Mouse (Mus musculus): ENCODE measurements around the gene 1700037H04Rik. TPM values are rescaled to one million over a fixed set of nuclear protein-coding genes. Genes with fewer than 3 reads are reported as not detected.

1700037H04Rik gene
- total RNA-seq, 2 experiments from 2014 or later: 15.5 to 31.3 TPM

DNA sequence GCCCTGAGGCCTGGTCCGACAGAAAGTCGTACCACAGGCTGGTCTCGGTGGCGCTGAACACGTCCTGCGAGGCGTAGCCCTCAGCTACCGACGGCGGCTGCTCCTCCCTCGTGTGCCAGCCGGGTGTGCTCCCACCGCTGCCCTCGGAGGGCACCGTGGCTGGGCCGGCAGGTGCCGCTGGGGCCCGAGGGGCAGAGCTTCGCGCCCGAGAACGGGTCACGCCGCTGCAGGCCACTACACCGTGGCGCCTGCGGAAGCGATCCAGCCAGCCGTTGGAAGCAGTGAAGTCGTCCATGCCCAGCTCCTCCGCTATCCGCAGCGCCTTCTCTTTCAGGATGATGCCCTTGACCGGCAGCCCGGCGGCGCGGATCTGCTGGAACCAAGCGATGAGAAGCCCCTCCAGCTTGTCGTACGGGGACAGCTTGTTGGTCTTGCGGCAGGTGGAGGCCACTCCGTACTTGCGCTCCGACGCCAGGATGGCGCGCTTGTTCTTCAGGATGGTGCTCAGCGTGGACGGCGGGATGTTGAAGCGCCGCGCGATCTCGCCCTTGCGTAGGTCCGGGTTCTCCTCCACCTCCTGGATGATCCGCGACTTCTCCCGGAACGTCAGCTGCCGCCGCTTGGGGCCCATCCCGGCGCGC, 19.5 kb upstream of the 1700037H04Rik start:
- ATAC-seq (ENCODE audit: poor library complexity, severe bottlenecking): peak; percentile 41

DNA sequence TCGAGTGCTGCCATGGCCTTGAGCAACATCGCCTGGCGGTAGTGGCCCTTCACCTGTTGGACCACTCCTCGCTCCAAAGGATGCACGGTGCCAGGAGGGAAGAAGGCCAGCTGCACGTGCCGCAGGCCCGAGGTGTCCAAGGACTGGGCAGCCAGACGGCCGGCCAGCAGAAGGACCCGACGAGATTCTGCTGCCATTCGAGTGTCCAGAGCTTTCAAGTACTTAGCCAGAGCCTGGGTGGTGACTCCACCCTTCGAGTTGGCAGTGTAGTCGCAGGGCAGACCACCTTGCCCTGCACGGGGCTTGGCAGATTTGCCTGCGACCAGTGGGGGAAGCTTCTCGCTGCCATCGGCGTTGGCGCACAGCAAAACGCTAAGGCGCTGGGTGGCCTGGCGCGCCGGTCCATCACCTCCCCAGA, 19.0 kb upstream of the 1700037H04Rik start:
- no peak for ATAC-seq (ENCODE audit: poor library complexity, severe bottlenecking)

GRCm38 (mm10) chr2:131177932-131178331, 18.1 kb upstream of the 1700037H04Rik start:
- no peak for ATAC-seq (ENCODE audit: poor library complexity, severe bottlenecking)

DNA sequence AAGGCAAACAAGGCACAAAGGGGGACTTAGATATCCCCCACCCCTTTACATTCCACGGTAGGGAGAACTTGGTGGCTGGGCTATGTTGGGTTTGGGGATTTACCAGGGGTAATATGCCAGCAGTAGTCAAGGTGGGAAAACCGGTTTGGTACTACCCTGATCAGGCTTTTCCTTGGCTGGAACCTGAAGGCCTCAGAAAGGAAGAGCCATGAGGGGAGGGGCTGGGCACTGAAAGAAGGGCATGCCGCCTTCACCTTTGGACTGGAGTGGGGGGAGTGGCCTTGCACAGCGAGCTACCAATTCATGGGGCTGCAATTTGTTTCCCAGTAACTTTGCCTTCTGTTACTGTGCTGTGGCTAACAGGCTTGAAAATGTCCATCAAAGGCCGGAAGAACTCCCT, 16.6 kb upstream of the 1700037H04Rik start:
- ATAC-seq (ENCODE audit: poor library complexity, severe bottlenecking): no peak

- ATAC-seq (ENCODE audit: poor library complexity, severe bottlenecking): no peak
Measured at GRCm38 (mm10) chr2:131175945-131176309, 16.0 kb upstream of the 1700037H04Rik start.

- ATAC-seq (ENCODE audit: poor library complexity, severe bottlenecking): no peak
Measured at GRCm38 (mm10) chr2:131175286-131175944, 15.5 kb upstream of the 1700037H04Rik start.

DNA sequence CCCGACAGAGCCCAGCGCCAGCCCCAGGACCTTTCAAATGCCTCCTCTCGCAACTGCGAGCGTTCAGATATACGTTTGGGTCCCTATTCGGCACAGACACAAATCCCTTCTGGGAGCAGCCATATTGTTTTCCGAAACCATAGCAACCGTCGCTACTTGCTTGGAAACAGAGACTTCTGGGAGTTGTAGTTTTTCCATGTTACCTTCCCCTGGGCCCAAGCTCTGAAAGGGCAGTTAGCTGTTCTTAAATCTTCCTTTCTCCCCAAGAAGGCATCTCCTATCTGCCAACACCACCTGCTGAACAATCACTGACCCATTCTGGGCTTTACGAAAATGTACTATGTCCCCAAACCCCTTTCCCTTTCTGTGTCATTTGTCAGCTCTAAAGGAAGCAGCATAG, 14.8 kb upstream of the 1700037H04Rik start:
- ATAC-seq (ENCODE audit: poor library complexity, severe bottlenecking): peak; percentile 74

DNA sequence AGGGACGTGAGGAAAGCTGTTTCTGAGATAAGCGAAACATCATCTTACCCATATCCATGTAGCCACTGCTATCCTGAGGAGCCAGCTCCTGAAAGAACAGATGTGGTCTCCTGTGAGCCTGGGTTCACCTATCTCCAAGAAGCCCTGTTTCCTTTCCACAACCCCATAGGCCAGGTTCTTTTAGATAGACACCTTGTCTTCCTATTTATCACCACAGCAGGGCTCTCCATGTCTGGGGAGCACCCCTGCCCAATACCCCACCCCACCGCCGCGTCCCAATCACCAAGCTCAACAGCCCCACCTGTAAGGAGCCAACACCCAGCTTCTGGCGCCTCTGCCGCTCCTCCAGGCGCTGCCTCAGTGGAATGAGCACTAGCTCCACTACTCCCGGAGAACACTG, 12.4 kb upstream of the 1700037H04Rik start:
- no peak for ATAC-seq (ENCODE audit: poor library complexity, severe bottlenecking)

GRCm38 (mm10) chr2:131171401-131172104, 11.7 kb upstream of the 1700037H04Rik start:
- ATAC-seq (ENCODE audit: poor library complexity, severe bottlenecking): no peak

DNA sequence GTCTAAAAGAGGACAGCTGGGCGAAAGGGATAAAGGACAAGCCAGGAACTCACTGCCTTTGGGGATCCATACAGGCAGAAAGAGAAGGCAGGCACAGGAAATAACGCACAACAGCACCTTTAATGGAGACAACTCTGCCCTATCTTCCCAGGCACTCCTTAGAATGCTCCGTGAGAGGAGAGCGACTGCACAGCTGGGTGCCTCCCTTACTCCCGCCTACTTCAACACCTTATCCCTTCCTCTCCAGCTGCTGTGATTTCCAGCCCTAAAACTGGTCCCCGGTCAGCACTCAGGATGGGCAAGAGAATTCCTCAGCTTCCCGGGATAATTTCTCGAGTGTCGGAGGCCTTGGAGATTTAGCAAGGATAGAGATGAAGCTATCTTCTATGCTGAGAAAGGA, 11.1 kb upstream of the 1700037H04Rik start:
- ATAC-seq (ENCODE audit: poor library complexity, severe bottlenecking): no peak

GRCm38 (mm10) chr2:131168914-131169313, 9.0 kb upstream of the 1700037H04Rik start:
- ATAC-seq (ENCODE audit: poor library complexity, severe bottlenecking): no peak

GRCm38 (mm10) chr2:131167984-131168383, 8.1 kb upstream of the 1700037H04Rik start:
- ATAC-seq (ENCODE audit: poor library complexity, severe bottlenecking): no peak

DNA sequence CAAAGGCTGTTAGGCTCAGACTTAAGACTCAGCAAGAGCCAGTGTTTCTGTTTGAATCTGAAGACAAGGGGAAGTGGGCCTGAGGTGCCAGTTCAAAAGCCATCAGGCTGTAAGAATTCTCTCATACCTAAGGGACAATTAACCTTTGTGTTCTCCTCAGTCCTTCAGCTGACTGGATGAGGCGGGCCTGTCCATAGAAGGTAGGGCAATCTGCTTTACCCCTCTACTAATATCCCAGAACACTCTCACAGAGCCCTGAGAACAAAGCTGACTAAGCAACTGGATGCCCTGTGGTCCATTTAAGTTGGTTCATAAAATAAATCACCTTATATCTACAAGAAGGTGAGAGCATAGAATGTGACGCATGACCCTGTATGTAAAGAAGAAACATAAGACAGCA, 6.3 kb upstream of the 1700037H04Rik start:
- ATAC-seq (ENCODE audit: poor library complexity, severe bottlenecking): no peak

DNA sequence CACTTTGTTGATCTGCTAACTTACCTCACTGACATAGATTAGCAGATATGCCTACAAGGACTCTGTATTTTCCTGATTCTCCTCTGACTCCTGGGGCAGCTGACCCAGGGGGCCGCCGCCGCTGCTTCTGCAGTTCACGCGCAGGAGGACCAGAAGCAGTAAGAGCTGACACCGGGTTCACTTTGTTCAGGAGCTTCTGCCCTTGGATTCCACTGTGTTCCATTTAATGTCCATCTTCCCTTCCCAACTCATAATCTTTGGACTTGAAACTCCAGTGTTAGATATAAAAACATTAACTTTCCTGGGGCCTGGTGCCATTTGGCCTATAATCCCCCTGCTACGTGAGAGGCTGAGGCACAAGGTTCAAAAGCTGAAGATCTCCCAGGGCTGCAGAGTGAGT, 4.0 kb upstream of the 1700037H04Rik start:
- ATAC-seq (ENCODE audit: poor library complexity, severe bottlenecking): no peak

GRCm38 (mm10) chr2:131160671-131161111, 810 bp upstream of the 1700037H04Rik start:
- ATAC-seq (ENCODE audit: poor library complexity, severe bottlenecking): peak; percentile 2; the same call in 1 of the 2 replicates

DNA sequence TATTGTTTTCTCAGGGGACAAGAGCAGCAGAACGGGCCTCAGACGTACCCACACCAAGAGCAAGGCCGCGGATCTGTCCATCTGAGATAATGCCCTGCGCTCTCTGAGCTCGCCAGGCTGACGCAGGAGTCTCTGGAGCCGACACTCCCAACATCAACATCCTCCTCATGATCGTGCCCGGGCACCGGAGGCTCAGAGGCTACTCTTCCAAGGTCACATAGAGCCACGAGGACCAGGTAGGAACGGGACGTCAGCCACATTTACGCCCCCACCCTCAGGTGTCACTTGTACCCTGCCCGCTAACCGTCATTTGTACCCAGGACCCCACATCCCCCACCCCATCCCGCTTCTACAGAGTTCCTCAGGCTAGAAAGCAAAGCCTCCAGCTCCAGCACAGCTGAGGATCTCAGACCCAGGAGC, 380 bp downstream of the 1700037H04Rik start:
- ATAC-seq (ENCODE audit: poor library complexity, severe bottlenecking): peak; percentile 19

- ATAC-seq (ENCODE audit: poor library complexity, severe bottlenecking): no peak
Measured at GRCm38 (mm10) chr2:131156987-131157386, 2.9 kb downstream of the 1700037H04Rik start.

DNA sequence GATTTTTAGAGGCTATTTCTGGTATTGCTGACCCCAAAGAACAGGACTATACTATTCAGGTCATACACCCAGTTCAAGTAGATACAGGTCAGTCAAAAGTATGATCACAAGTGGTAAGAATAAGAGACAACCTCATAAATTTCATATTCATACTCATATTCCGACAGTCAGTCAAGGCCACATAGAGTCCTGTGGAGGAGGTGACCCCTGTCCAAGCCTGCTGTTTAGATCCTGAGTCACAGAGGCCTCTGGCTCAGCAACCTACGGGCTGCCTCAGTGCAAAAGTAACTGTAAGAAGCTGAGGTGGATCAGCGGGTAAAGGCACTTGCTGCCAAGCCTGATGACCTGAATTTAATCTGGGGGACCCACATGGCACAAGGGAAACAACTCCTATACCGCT, 5.8 kb downstream of the 1700037H04Rik start:
- ATAC-seq (ENCODE audit: poor library complexity, severe bottlenecking): no peak

DNA sequence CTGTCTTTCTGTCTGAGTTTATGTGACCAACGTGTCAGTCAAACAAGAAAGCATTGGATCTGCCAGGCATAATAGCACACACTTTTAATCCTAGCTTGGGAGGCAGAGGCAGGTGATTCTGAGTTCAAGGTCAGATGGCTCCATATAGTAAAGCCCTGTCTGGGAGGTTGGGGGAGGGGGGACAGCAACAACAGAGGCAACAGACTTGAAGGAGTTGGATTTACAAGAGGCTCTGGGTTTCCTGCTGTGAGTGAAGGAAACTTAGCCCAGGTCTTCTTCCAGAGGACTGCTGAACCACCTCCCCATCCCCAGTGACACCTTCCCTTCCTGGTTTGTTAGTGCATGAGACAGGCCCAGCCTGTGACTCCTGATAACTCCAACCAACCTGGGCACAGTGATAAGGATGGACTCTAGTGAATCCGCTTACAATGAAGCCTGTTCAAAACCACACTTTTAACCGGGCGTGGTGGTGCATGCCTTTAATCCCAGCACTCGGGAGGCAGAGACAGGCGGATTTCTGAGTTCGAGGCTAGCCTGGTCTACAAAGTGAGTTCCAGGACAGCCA, 7.6 kb downstream of the 1700037H04Rik start:
- no peak for ATAC-seq (ENCODE audit: poor library complexity, severe bottlenecking)

DNA sequence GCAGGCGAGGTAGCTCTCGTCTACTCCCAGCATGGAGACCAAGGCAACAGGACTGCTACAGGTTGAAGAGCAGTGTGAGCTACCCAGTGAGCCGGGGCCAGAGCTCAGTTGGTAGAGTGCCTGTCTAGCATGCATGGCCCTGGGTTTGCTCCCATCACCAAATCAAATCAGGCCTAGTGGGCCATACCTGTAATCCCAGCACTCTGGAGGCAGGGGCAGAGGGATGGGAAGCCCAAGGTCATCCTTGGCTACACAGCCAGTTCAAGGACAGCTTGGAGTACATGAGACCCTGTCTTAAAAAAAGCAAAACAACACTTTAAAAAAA, 10.7 kb downstream of the 1700037H04Rik start:
- ATAC-seq (ENCODE audit: poor library complexity, severe bottlenecking): no peak

GRCm38 (mm10) chr2:131148353-131149253, 11.3 kb downstream of the 1700037H04Rik start:
- ATAC-seq (ENCODE audit: poor library complexity, severe bottlenecking): no peak

All from megakaryocyte, adult 5-6 weeks (primary cell).